Mouse (Mus musculus): Measurements from ENCODE around the gene Arhgap31.

The Arhgap31 gene

GRCm38 (mm10) chr16:38606509-38606908, 106.6 kb downstream of the Arhgap31 start:
- DNase-seq (ENCODE audit: low spot score in 2 of 2) = no peak

DNA sequence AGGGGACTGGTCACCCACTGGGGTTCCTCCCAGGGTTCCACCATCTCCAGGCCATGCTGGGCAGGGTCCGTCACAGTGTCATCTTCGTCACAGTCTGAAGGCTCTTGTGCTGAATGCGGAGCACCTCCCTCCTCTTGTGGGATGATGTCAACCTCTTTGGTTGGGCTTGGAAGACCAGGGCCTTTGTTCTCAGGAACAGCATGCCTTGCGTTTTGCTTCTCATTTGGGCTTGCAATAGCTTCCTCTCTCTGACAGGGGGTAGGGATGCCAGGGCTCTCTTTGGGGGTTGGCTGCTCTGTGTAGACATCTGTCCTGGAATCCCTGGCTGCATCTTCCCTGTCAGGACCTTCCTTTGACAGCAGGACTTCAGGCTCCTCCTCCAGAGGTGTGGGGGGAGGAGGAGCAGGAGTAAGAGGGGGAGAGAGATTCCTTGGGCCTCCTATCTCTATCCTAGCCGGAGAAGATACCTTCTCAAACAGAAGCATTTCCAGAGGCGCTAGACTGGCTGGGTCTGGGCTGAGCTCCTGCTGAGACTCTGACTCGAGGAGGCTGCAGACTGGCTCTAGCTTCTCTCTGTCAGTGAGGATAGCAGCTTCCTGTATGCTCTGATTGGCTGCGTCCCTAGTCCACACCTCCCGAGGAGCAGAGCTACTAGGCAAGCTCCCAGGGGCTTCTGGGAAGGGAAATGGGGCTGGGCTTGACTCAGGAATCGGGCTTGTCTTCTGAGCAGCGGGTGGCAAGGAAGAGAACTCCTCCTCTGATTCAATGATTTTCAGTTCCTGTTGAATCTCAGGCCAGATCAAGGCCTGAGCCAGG, 109.9 kb downstream of the Arhgap31 start:
- peak; percentile 67 to 71 for DNase-seq (ENCODE audit: low spot score in 2 of 2)

- DNase-seq (ENCODE audit: low spot score in 2 of 2) = no peak
These were observed 113.9 kb downstream of the Arhgap31 start for GRCm38 (mm10) chr16:38598986-38599680.

GRCm38 (mm10) chr16:38596651-38597050, 116.4 kb downstream of the Arhgap31 start:
- DNase-seq (ENCODE audit: low spot score in 2 of 2) = no peak

DNA sequence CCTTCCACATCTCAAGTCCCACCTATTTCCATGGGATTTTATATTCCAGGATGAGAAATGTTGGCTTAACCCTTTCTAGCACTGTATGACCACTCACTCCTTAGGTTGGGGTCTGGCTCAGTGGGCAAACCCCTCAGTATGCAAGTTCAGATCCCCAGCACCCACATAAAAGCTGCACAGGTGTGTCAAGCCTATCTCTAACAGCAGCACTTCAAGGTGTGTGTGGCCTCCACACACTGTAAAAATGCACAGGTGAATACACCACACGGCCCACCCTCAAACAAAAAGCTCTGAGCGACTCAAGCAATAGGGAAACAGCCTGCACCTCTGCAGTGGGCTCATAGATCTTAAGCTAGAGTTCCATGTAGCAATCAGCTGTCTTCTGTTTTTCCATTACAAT, 117.0 kb downstream of the Arhgap31 start:
- DNase-seq (ENCODE audit: low spot score in 2 of 2) = no peak

GRCm38 (mm10) chr16:38594435-38594834, 118.6 kb downstream of the Arhgap31 start:
- DNase-seq (ENCODE audit: low spot score in 2 of 2) = no peak

- no peak for DNase-seq (ENCODE audit: low spot score in 2 of 2)
These were observed 120.1 kb downstream of the Arhgap31 start for GRCm38 (mm10) chr16:38592946-38593345.

GRCm38 (mm10) chr16:38592026-38592678, 120.9 kb downstream of the Arhgap31 start:
- DNase-seq (ENCODE audit: low spot score in 2 of 2) = peak; percentile 22 to 51

DNA sequence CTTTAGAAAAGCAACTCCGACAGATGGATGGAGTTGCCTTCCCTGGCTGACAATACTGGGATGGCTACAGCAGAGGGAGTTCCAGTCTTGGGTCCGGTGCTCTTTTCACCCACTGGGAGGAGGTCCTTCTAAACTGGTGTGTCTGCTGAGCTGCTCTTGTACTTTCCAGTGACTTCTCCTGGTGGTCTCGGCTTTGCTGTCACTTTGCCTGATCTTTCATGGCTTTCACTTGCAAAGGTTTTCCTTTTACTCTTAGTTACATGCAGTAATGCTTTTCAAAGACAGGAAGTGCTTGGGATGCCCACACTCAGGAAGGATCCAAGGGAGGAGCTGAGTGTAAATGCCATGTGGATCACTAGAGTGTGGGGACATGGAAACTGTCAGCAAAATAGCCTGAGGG, 121.6 kb downstream of the Arhgap31 start:
- no peak for DNase-seq (ENCODE audit: low spot score in 2 of 2)

GRCm38 (mm10) chr16:38587572-38587971, 125.5 kb downstream of the Arhgap31 start:
- DNase-seq (ENCODE audit: low spot score in 2 of 2) = no peak

DNA sequence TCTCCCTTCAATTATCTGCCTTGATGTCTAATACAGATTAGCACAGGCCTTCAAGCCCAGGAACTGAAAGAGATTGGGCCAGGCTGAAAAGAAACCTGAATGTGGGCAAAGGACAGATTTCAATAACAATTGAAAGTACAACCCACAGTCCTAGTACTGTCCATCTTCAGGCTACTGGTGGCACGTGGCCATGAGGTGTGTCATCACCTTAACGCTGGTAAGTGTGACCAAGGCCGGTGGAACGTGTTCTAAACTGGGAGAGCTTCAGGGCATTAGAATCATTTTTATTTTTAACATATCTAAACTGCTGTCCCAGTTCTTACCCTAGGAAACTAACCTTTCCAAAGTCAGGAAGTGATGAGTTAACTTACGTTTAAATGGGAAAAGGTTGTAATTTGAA, 125.9 kb downstream of the Arhgap31 start:
- no peak for DNase-seq (ENCODE audit: low spot score in 2 of 2)

- DNase-seq (ENCODE audit: low spot score in 2 of 2) = no peak
These were observed 127.9 kb downstream of the Arhgap31 start for GRCm38 (mm10) chr16:38585186-38585585.

- no peak for DNase-seq (ENCODE audit: low spot score in 2 of 2)
These were observed 128.3 kb downstream of the Arhgap31 start for GRCm38 (mm10) chr16:38584761-38585160.

DNA sequence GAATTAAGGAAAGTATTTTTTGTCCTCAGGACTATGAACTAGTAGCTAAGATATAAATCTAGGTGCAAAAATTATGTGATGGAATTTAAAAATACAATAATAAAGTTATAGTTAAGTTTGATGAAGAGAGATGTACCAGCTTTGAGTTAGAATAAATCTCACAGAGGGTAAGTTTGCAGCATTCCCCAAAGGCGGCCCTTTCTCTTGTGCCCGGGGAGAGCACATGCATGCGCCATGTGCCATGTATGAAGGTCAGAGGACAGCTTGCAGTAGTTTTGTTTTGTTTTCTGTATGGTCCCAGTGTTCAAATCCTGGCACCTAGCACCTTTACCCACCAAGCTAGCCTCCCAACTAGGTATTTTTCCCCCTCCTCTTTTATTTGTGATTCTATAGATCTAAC, 141.6 kb downstream of the Arhgap31 start:
- no peak for DNase-seq (ENCODE audit: low spot score in 2 of 2)

GRCm38 (mm10) chr16:38568192-38568591, 144.9 kb downstream of the Arhgap31 start:
- no peak for DNase-seq (ENCODE audit: low spot score in 2 of 2)

DNA sequence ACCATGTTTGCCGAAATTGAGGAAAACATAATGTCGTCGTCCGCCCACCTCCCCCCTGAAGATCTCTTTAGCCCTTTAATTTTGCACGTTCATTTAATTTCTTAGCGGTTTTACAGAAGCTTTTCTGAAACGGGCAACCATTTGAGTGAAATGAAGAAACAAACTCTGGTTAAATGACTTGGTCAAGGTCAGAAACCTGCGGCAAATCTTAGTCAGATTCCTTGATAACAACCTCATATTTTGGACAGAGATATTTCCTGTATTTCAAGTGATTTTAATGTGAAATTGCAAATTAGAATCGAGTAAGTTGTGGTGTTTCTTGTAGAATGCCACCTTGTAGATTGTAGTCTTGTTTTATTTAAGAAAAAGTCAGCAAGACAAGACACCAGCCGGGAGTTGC, 149.6 kb downstream of the Arhgap31 start:
- no peak for DNase-seq (ENCODE audit: low spot score in 2 of 2)

DNA sequence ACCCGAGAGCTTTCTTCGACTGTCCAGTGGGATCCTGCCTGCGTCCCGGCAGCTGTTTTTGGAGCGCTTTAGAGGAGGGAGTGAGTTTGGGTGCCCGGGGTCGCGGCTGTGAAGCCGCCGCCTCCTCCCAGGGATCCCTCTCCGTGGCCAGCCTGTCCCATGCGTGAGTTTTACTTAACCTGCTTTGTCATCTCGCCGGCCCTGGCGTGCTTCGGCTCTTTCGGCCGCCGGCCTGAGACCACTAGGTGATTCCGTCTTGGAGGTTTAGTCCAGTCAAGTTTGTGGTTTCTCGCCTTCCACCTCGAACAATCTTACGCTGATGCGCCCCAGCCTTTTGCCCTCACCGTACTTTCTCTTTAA, 150.1 kb downstream of the Arhgap31 start:
- DNase-seq (ENCODE audit: low spot score in 2 of 2) = no peak

- DNase-seq (ENCODE audit: low spot score in 2 of 2) = peak; percentile 94
These were observed 150.7 kb downstream of the Arhgap31 start for GRCm38 (mm10) chr16:38562131-38562967.

GRCm38 (mm10) chr16:38558221-38558748, 154.8 kb downstream of the Arhgap31 start, which contains the start of gene Tmem39a:
Gene Tmem39a, plus strand, starts transcription at chr16:38558698.
- no peak for DNase-seq (ENCODE audit: low spot score in 2 of 2)

DNA sequence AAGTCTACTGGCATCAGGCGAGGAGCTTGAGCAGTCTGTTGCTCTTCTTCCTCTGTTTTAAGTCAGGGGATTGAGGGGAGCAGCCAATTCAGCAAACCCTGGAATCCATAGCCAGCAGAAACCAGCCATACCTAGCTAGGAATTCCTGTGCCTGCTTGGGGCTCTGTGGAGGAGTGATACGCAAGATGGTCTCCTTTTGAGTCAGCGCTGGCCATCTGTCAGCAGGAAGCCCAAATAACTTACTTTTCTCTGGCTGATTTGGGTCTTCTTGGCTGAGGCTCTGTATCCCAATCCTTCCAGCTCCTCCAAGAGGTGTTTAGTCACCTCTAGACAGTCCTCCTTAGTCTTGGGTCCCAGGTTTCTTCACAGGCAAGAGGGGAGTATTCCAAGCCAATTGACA, 157.1 kb downstream of the Arhgap31 start:
- no peak for DNase-seq (ENCODE audit: low spot score in 2 of 2)
